Mouse (Mus musculus) ES-Bruce4 (cell line): Measurements from ENCODE around the gene Zmym6.

Experiments used
- EP300 ChIP-seq: IDR thresholded peaks from 2 replicates; pipeline ENCODE4 v1.6.1; 2011; ENCODE audit warnings: low read depth, low read length; ENCODE audit not compliant: insufficient read depth
- POLR2A ChIP-seq: IDR thresholded peaks from one replicate; pipeline ENCODE4 v1.8.1; 2011; ENCODE audit warnings: low read length; ENCODE audit not compliant: insufficient read depth

GRCm38 (mm10) chr4:127137591-127137990, 60.4 kb downstream of the Zmym6 start:
- TF ChIP-seq EP300 (no peak), POLR2A (no peak)
